Mouse (Mus musculus) hindbrain, embryonic 13.5 days (tissue): ENCODE measurements around the gene Entpd3. TPM values are rescaled to one million over a fixed set of nuclear protein-coding genes. Genes with fewer than 3 reads are reported as not detected.

Experiments
- polyA plus RNA-seq: library from polyadenylated mRNA; unstranded; fragments of >200 nt; fragmentation: Nextera tagmentation; extraction: Ambion mirVana; gene quantifications from 2 replicates; pipeline ENCODE4 v1.2.1, GENCODE M21; 2015

Entpd3 gene
- polyA plus RNA-seq, 1 experiment from 2014 or later = 1.2 TPM

Other genes with a start within 250 kb of the Entpd3 start
- gene Myrip, start 238.3 kb upstream of the Entpd3 start, polyA plus RNA-seq = 3.7 and 4.3 TPM in 2 replicates
- 330 and 337 TPM in 2 replicates for gene Eif1b, start 47.6 kb upstream of the Entpd3 start, polyA plus RNA-seq
- 481 and 484 TPM in 2 replicates for gene Rpl14, start 31.6 kb downstream of the Entpd3 start, polyA plus RNA-seq